Mouse (Mus musculus) lung, embryonic 14.5 days (tissue): ENCODE data around the gene P2rx7. TPM values are rescaled to one million over a fixed set of nuclear protein-coding genes. Genes with fewer than 3 reads are reported as not detected.
A peak's percentile ranks its signal among the peaks of the same experiment; 100 is the strongest.

Source experiments
- ATAC-seq: fragments of 200-750 bp; cut with Nextera tagmentation; 2 replicates; pipeline ENCODE4 v1.8.0; 2017; ENCODE audit warnings: mild to moderate bottlenecking, moderate TSS enrichment, moderate library complexity; ENCODE audit not compliant: insufficient read depth
- DNase-seq: peaks from one replicate; pipeline ENCODE4 v3.0.0-alpha.2; 2015
- H3K27ac ChIP-seq: fragments of 300-500 bp; sonication (generic); 2 replicates; pipeline ENCODE4 v1.5.1; 2014; ENCODE audit warnings: low read depth, mild to moderate bottlenecking, moderate library complexity
- H3K27me3 ChIP-seq: fragments of 300-500 bp; sonication (generic); 2 replicates; pipeline ENCODE4 v1.6.1; 2014; ENCODE audit warnings: low read length, control low read depth; ENCODE audit not compliant: insufficient read depth
- H3K36me3 ChIP-seq: fragments of 300-500 bp; sonication (generic); 2 replicates; pipeline ENCODE4 v1.6.1; 2014; ENCODE audit warnings: control low read depth; ENCODE audit not compliant: insufficient read depth
- H3K4me1 ChIP-seq: fragments of 300-500 bp; sonication (generic); 2 replicates; pipeline ENCODE4 v1.6.1; 2014; ENCODE audit warnings: antibody characterized with exemption, control low read depth; ENCODE audit not compliant: insufficient read depth
- H3K4me2 ChIP-seq: fragments of 300-500 bp; sonication (generic); 2 replicates; pipeline ENCODE4 v1.6.1; 2014; ENCODE audit warnings: mild to moderate bottlenecking
- H3K4me3 ChIP-seq: fragments of 300-500 bp; sonication (generic); 2 replicates; pipeline ENCODE4 v1.5.1; 2014; ENCODE audit warnings: low read depth, low read length
- H3K9ac ChIP-seq: fragments of 300-500 bp; sonication (generic); 2 replicates; pipeline ENCODE4 v1.6.1; 2014
- H3K9me3 ChIP-seq: fragments of 300-500 bp; sonication (generic); 2 replicates; pipeline ENCODE4 v1.6.1; 2016; ENCODE audit warnings: low read depth, low read length, control low read depth
- CTCF ChIP-seq: IDR thresholded peaks from 2 replicates; pipeline ENCODE4 v1.5.1; 2016; ENCODE audit warnings: antibody characterized with exemption, low read depth
- WGBS: fragments of 180-500 bp; shearing (Covaris S2); extraction: QIAGEN DNeasy Blood & Tissue Kit; methylation state at CpG from one replicate; pipeline ENCODE4 v1.1.7; 2014; 5-methylcytosine and 5-hydroxymethylcytosine counted together
- polyA plus RNA-seq: library from polyadenylated mRNA; unstranded; fragments of >200 nt; fragmentation: Nextera tagmentation; extraction: Ambion mirVana; gene quantifications from 2 replicates; pipeline ENCODE4 v1.2.1, GENCODE M21; 2014

Gene P2rx7
- polyA plus RNA-seq, 1 experiment from 2014 or later = 2.7 TPM

DNA sequence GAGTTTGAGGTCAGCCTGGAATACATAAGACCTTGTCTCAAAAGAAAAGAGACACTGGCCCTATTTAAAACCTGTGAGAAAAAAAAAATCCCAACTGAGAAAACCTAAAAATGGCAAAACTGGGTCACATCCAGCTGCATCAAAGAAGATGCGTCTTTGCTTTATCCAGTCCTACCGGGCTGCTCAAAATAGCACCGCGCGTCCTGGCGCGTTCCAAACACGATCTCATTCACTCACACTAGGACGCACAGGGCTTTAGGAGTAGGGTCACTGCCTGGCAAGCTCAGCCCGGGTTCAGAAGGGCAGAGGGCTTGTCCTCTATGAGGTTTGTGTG, 9.4 kb downstream of the P2rx7 start:
- peak overlapping the region; percentile 67; the same call in 1 of the 2 replicates for H3K27ac ChIP-seq
- WGBS = 59% methylated on average over 10 of the region's 10 CpGs
- no peak overlapping the region for H3K9ac ChIP-seq
- TF ChIP-seq CTCF = no peak
- H3K9me3 ChIP-seq = no peaks in the 10 kb centered on the region
- peaks cover 4% of the 10 kb centered on the region for H3K4me1 ChIP-seq
- H3K36me3 ChIP-seq = no peaks in the 10 kb centered on the region
- no peak for ATAC-seq
- peak overlapping the region; percentile 1; the same call in 1 of the 2 replicates for H3K4me2 ChIP-seq
- no peaks in the 10 kb centered on the region for H3K27me3 ChIP-seq
- no peak overlapping the region for H3K4me3 ChIP-seq
- no peak for DNase-seq

DNA sequence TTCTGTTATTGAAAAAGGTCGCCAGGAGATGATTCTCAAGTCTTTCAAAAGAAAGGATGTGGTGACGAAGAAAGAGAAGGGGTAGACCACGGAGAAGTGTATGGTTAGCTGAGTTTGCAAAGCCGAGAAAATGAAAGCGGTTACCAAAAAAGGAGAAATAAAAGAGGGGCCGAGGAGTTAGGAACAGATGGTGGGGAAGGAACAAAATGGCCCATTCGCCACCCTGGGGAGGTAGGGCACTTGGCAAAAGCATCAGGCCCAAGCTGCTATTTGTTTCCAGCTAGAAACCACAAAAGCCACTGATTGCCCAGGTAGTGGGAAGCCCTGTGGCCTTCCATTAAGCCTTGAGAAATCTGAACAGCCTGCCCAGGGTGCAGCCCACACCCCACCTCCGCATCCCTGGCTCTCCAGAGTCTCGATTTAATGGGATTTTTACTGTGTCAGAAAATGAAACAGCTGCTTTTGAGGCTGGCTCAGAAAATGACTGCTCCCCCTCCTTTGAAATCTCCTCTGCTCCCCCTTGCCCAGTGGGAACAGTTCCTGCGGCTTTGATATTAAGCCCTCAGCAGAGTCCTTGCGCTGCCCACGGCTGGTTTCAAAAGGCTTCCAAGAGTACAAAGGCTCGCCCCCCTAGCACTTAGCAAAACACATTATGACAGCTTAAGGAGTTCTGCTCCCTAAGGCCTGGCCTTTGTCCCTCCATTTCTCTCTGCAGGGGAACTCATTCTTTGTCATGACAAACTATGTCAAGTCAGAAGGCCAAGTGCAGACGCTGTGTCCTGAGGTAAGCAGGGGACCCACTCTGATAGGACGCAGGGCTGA, 9.9 kb downstream of the P2rx7 start:
- H3K4me1 ChIP-seq = peaks cover 4% of the 10 kb centered on the region
- DNase-seq (peak; percentile 68), ATAC-seq (peak; percentile 55)
- H3K36me3 ChIP-seq = no peaks in the 10 kb centered on the region
- H3K9me3 ChIP-seq = no peaks in the 10 kb centered on the region
- no peaks in the 10 kb centered on the region for H3K27me3 ChIP-seq
- H3K9ac ChIP-seq = peak overlapping the region; percentile 35; the same call in 1 of the 2 replicates
- WGBS = 35% methylated on average over 15 of the region's 15 CpGs
- H3K4me2 ChIP-seq = peak overlapping the region; percentile 1; the same call in 1 of the 2 replicates
- no peak for TF ChIP-seq CTCF
- peak overlapping the region; percentile 67 for H3K27ac ChIP-seq
- H3K4me3 ChIP-seq = no peak overlapping the region

DNA sequence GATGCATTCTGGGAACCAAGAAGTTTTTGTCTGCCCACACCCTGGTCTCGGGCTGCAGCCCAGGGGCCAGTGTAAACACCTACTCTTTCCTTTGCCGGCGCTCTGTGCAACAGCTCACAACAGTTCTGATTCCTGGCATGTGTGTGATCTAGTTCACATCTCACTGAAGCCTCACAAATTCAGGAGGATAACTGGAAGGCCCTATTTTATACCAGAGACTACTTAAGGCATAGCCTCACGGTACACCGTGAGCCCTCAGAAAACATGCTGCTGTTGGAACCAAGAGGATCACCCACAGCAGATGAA, 10.5 kb downstream of the P2rx7 start:
- peak overlapping the region; percentile 67 for H3K27ac ChIP-seq
- no peak overlapping the region for H3K4me2 ChIP-seq
- no peak overlapping the region; the same call in 1 of the 2 replicates for H3K9ac ChIP-seq
- no peak for TF ChIP-seq CTCF
- peak; percentile 49 for DNase-seq
- 34% methylated on average over 5 of the region's 5 CpGs for WGBS
- no peaks in the 10 kb centered on the region for H3K27me3 ChIP-seq
- no peaks in the 10 kb centered on the region for H3K9me3 ChIP-seq
- peak; percentile 71; the same call in 1 of the 2 replicates for ATAC-seq
- peaks cover 4% of the 10 kb centered on the region for H3K4me1 ChIP-seq
- H3K36me3 ChIP-seq = no peaks in the 10 kb centered on the region
- H3K4me3 ChIP-seq = no peak overlapping the region

DNA sequence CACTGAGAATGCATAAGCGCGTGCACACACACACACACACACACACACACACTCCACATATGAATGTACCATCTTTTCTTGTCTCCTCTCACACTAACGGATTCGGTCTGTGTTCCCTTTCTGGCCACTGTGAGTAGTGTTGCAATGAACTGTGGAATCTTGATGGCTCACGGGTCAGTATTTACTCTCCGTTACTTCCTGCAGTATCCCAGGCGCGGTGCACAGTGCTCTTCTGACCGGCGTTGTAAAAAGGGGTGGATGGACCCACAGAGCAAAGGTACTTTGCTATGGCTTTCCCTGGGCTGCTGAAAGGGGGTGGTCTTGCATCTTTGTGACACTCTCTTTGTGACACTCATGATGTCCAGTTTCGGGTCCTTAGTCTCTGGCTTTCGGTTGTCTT, 13.1 kb downstream of the P2rx7 start:
- WGBS = 77% methylated on average over 12 of the region's 12 CpGs
- no peaks in the 10 kb centered on the region for H3K27me3 ChIP-seq
- peaks cover 4% of the 10 kb centered on the region for H3K4me1 ChIP-seq

DNA sequence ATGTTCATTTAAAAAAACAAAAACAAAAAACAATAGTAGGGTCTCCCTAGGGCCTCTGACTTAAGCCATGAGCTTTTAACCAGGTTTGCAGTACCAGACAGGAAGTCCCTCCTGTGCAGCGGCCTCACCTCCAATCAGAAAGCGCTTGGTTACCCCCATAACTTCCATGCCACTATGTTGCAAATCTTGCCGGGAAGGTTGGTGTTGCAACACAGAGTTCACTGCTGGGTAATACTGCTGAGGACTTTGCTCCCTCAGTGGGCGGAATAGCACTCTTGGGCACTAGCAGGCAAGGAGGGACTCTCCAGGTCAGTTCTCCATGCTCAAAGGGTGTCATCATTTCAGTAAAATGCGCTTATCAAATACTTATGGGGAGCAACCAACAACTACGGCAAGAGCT, 18.8 kb downstream of the P2rx7 start:
- ATAC-seq (no peak), DNase-seq (no peak)
- no peak overlapping the region for H3K4me2 ChIP-seq
- no peaks in the 10 kb centered on the region for H3K27me3 ChIP-seq
- H3K9ac ChIP-seq = no peak overlapping the region
- no peak overlapping the region for H3K4me3 ChIP-seq
- H3K9me3 ChIP-seq = no peaks in the 10 kb centered on the region
- TF ChIP-seq CTCF = no peak
- H3K27ac ChIP-seq = no peak overlapping the region
- H3K36me3 ChIP-seq = no peaks in the 10 kb centered on the region
- H3K4me1 ChIP-seq = no peaks in the 10 kb centered on the region
- WGBS = 90% methylated on average over 6 of the region's 6 CpGs

More for the DNA sequence above, 13.1 kb downstream of the P2rx7 start:
- Histone ChIP-seq H3K9ac (no peak overlapping the region), H3K4me2 (no peak overlapping the region), H3K36me3 (no peaks in the 10 kb centered on the region), H3K9me3 (no peaks in the 10 kb centered on the region), H3K4me3 (no peak overlapping the region), H3K27ac (no peak overlapping the region)
- no peak for ATAC-seq
- TF ChIP-seq CTCF = no peak
- no peak for DNase-seq

DNA sequence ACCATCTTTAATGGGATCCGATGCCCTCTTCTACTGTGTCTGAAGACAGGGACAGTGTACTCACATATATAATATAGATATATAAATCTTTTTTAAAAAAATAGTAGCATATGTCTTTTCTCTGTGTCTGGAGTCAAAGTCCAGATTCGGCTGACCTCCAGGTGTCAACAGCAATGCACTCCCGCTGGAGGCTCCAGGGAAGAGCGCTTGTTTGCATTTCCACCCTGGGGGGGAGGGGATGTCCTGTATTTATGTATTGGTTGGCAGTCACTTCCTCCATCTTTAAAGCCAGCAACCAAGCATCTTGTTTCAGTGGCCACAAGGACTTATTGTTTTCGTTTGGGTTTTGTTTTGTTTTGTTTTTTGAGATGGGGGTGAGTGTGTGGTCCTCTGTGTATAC, 21.3 kb downstream of the P2rx7 start:
- Histone ChIP-seq H3K4me3 (no peak overlapping the region), H3K27ac (no peak overlapping the region), H3K4me1 (no peaks in the 10 kb centered on the region), H3K27me3 (no peaks in the 10 kb centered on the region), H3K36me3 (no peaks in the 10 kb centered on the region), H3K9ac (no peak overlapping the region), H3K4me2 (no peak overlapping the region), H3K9me3 (no peaks in the 10 kb centered on the region)
- no peak for ATAC-seq
- no peak for TF ChIP-seq CTCF
- WGBS = 34% methylated on average over 5 of the region's 5 CpGs
- no peak for DNase-seq

DNA sequence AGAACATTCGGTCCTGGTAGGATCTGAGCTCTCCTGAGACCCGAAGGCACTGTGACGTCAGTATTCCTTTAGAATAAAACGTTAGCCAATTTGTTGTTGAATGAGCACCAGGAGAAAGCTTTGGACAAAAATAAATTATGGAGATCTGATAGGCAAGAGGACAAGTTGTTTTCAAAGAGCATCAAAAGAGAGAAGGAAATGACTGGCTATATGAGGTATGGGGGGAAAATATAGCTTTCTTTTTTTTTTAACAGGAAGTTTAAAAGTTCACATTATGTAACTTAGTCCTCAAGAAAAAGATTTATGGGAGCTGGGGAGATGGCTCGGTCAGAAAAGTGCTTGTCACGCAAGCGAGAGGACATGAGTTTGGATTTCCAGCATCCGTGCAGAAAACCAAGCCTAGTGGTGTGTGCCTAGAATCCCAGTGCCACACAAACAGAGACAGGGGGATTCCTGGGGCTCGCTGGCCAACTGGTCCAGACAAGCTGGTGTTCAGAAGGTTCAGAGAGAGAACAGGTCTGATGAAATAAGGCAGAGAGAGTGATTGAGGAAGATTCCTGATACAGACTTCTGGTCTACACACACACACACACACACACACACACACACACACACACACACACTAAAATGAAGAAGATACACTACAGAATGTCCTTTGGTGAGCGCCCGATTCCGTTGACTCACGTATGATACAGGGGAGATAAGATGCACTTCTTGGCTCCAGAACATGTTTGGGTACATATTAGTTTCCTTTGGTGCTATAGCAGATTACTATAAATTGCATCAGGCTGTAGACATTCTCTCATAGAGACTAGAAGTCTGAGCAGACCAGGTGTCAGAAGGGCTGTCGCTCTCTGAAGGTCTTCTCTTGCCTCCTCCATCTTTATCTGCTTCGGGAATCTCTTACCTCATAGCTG, 25.5 kb downstream of the P2rx7 start:
- ATAC-seq (no peak), DNase-seq (no peak)
- no peak overlapping the region for H3K9ac ChIP-seq
- H3K27ac ChIP-seq = no peak overlapping the region
- H3K27me3 ChIP-seq = no peaks in the 10 kb centered on the region
- H3K36me3 ChIP-seq = no peaks in the 10 kb centered on the region
- no peaks in the 10 kb centered on the region for H3K9me3 ChIP-seq
- no peaks in the 10 kb centered on the region for H3K4me1 ChIP-seq
- no peak overlapping the region for H3K4me2 ChIP-seq
- no peak for TF ChIP-seq CTCF
- no peak overlapping the region for H3K4me3 ChIP-seq
- WGBS = 49% methylated on average over 15 of the region's 15 CpGs
